Comparison of ENCODE assay signal across 10 mouse cellular contexts in genomic region chr9:62837611-62838010, GRCm38 (mm10). TPM values are rescaled to one million over a fixed set of nuclear protein-coding genes. Genes with fewer than 3 reads are reported as not detected.
DNase-seq lines count a peak whose midpoint lies in the region; ATAC-seq and TF ChIP-seq lines count a peak whose summit lies in the region.
"Had no signal": no experiment of that assay in that cellular context is flagged by ENCODE, and none has a peak within 500 bp of the region (broad histone marks: within the 10 kb centered on the region; RNA-seq: fewer than 3 reads in every experiment).

No protein-coding gene starts in this region.

- DNase-seq in heart, postnatal 4 days = no peak
- DNase-seq in lung, postnatal 0 days (ENCODE audit: low spot score) = no peak
- DNase-seq in lung, postnatal 14 days = no peak
- no peak for DNase-seq in adrenal gland, postnatal 4 days (ENCODE audit: low spot score in 2 of 2)

- H3K4me2 ChIP-seq in heart, embryonic 13.5 days = peak overlapping the region; percentile 94
- H3K4me2 ChIP-seq in lung, postnatal 0 days (replicated peaks; ENCODE audit: low read depth, low read length) = no peak overlapping the region
- H3K4me2 ChIP-seq in limb, embryonic 12.5 days = peak overlapping the region; percentile 65; the same call in 1 of the 2 replicates
- peak overlapping the region; percentile 70 for H3K4me2 ChIP-seq in stomach, embryonic 16.5 days (ENCODE audit: low read depth, low read length)

- no peaks in the 10 kb centered on the region for H3K36me3 ChIP-seq in heart, embryonic 13.5 days
- H3K36me3 ChIP-seq in lung, postnatal 0 days (ENCODE audit: insufficient read depth, low read length) = no peaks in the 10 kb centered on the region
- H3K36me3 ChIP-seq in limb, embryonic 12.5 days = no peaks in the 10 kb centered on the region
- H3K36me3 ChIP-seq in stomach, embryonic 16.5 days (ENCODE audit: control insufficient read depth, insufficient read depth, low read length) = no peaks in the 10 kb centered on the region
- H3K36me3 ChIP-seq: neural tube, embryonic 12.5 days had no signal

- TF ChIP-seq EP300 in lung, postnatal 0 days (IDR thresholded peaks at IDR 0.05) = no peak

- H3K27me3 ChIP-seq in heart, embryonic 13.5 days (replicated peaks) = no peaks in the 10 kb centered on the region
- H3K27me3 ChIP-seq in lung, postnatal 0 days (replicated peaks; ENCODE audit: insufficient read depth, low read length) = no peaks in the 10 kb centered on the region
- H3K27me3 ChIP-seq in limb, embryonic 12.5 days = no peaks in the 10 kb centered on the region
- H3K27me3 ChIP-seq in stomach, embryonic 16.5 days (ENCODE audit: control insufficient read depth, insufficient read depth, low read length) = no peaks in the 10 kb centered on the region
- H3K27me3 ChIP-seq: neural tube, embryonic 12.5 days had no signal

- H3K4me3 ChIP-seq in heart, embryonic 13.5 days = peak overlapping the region; percentile 84
- no peak overlapping the region for H3K4me3 ChIP-seq in lung, postnatal 0 days (ENCODE audit: low read depth, low read length)
- H3K4me3 ChIP-seq in limb, embryonic 12.5 days (replicated peaks) = no peak overlapping the region
- no peak overlapping the region for H3K4me3 ChIP-seq in stomach, embryonic 16.5 days (replicated peaks; ENCODE audit: low read length)

- peak overlapping the region; percentile 75 for H3K27ac ChIP-seq in heart, embryonic 13.5 days (replicated peaks)
- peak overlapping the region; percentile 40; the same call in 1 of the 2 replicates for H3K27ac ChIP-seq in lung, postnatal 0 days (ENCODE audit: low read length)
- H3K27ac ChIP-seq in limb, embryonic 12.5 days = peak overlapping the region; percentile 92
- peak overlapping the region; percentile 75 for H3K27ac ChIP-seq in stomach, embryonic 16.5 days (ENCODE audit: low read length)
- H3K27ac ChIP-seq: neural tube, embryonic 12.5 days had no signal

- 45% methylated on average over 3 of the region's 3 CpGs for WGBS in heart, embryonic 13.5 days
- WGBS in lung, postnatal 0 days = 39% methylated on average over 3 of the region's 3 CpGs
- WGBS in limb, embryonic 12.5 days = 29% methylated on average over 3 of the region's 3 CpGs
- 44% methylated on average over 3 of the region's 3 CpGs for WGBS in stomach, embryonic 16.5 days

- peak overlapping the region; percentile 97 for H3K9ac ChIP-seq in heart, embryonic 13.5 days
- H3K9ac ChIP-seq in lung, postnatal 0 days (replicated peaks; ENCODE audit: low read depth) = no peak overlapping the region
- H3K9ac ChIP-seq in limb, embryonic 12.5 days (replicated peaks) = no peak overlapping the region
- no peak overlapping the region for H3K9ac ChIP-seq in stomach, embryonic 16.5 days (ENCODE audit: low read length)
- H3K9ac ChIP-seq: neural tube, embryonic 12.5 days had no signal

- no peak for ATAC-seq in heart, embryonic 13.5 days (ENCODE audit: extremely low read depth, insufficient number of reproducible peaks, low FRiP score, low TSS enrichment)
- ATAC-seq in lung, postnatal 0 days = no peak; the same call in 1 of the 2 replicates
- ATAC-seq in limb, embryonic 12.5 days (ENCODE audit: insufficient number of reproducible peaks, insufficient read depth, low FRiP score, low TSS enrichment, low read depth) = no peak
- ATAC-seq in stomach, embryonic 16.5 days (ENCODE audit: insufficient read depth, low FRiP score) = no peak
- no peak for ATAC-seq in activated CD4-positive, CD25-positive, alpha-beta regulatory T cell, adult 4 months

- no peaks in the 10 kb centered on the region for H3K9me3 ChIP-seq in heart, embryonic 13.5 days
- no peaks in the 10 kb centered on the region for H3K9me3 ChIP-seq in lung, postnatal 0 days (ENCODE audit: low read length)
- H3K9me3 ChIP-seq in limb, embryonic 12.5 days = no peaks in the 10 kb centered on the region
- no peaks in the 10 kb centered on the region for H3K9me3 ChIP-seq in stomach, embryonic 16.5 days (replicated peaks; ENCODE audit: control insufficient read depth, low read length)
- H3K9me3 ChIP-seq: neural tube, embryonic 12.5 days had no signal

- no peak for TF ChIP-seq CTCF in lung, postnatal 0 days (IDR thresholded peaks at IDR 0.05)

- H3K4me1 ChIP-seq in heart, embryonic 13.5 days = peaks cover 21% of the 10 kb centered on the region
- peaks cover 8% of the 10 kb centered on the region; the same call in 1 of the 2 replicates for H3K4me1 ChIP-seq in lung, postnatal 0 days (ENCODE audit: insufficient read depth, low read depth, low read length)
- peaks cover 23% of the 10 kb centered on the region for H3K4me1 ChIP-seq in limb, embryonic 12.5 days (replicated peaks)
- H3K4me1 ChIP-seq in stomach, embryonic 16.5 days (ENCODE audit: control insufficient read depth, insufficient read depth, low read length) = peaks cover 20% of the 10 kb centered on the region

RNA-seq across cellular contexts. Expression of gene Cln6, which starts 1.0 kb away (rescaled TPM):
- 18.8 and 19.5 TPM in 2 replicates for polyA plus RNA-seq in heart, embryonic 13.5 days (2015; fragmentation: Nextera tagmentation; extraction: Ambion mirVana)
- total RNA-seq in heart, postnatal 4 days (2021) = 10 to 100 TPM; 25.1 to 31.4 TPM
- polyA plus RNA-seq in lung, postnatal 0 days (2015; fragmentation: Nextera tagmentation; extraction: Ambion mirVana) = 19.1 and 20.3 TPM in 2 replicates
- polyA plus RNA-seq in limb, embryonic 12.5 days (2016; fragmentation: Nextera tagmentation; extraction: Ambion mirVana) = 13.4 and 14.2 TPM in 2 replicates
- 20.0 and 22.7 TPM in 2 replicates for polyA plus RNA-seq in stomach, embryonic 16.5 days (2015; fragmentation: Nextera tagmentation; extraction: Ambion mirVana)
- 10 to 100 TPM in 1 of 2 experiments, 1 to 10 TPM in 1; 7.8 to 10.3 TPM for polyA plus RNA-seq in activated CD4-positive, CD25-positive, alpha-beta regulatory T cell, adult 4 months (2017; shearing (Covaris generic))
- total RNA-seq in adrenal gland, postnatal 4 days (2021) = 10 to 100 TPM; 37.5 to 38.1 TPM

RNA-seq across cellular contexts. Expression of gene Calml4, which starts 20.3 kb away (rescaled TPM):
- 1.7 and 2.4 TPM in 2 replicates for polyA plus RNA-seq in heart, embryonic 13.5 days (2015; fragmentation: Nextera tagmentation; extraction: Ambion mirVana)
- 1 to 10 TPM; 2.4 to 2.6 TPM for total RNA-seq in heart, postnatal 4 days (2021)
- 19.7 and 20.6 TPM in 2 replicates for polyA plus RNA-seq in lung, postnatal 0 days (2015; fragmentation: Nextera tagmentation; extraction: Ambion mirVana)
- 3.8 and 4.1 TPM in 2 replicates for polyA plus RNA-seq in limb, embryonic 12.5 days (2016; fragmentation: Nextera tagmentation; extraction: Ambion mirVana)
- 44.3 and 47.7 TPM in 2 replicates for polyA plus RNA-seq in stomach, embryonic 16.5 days (2015; fragmentation: Nextera tagmentation; extraction: Ambion mirVana)
- not detected for polyA plus RNA-seq in activated CD4-positive, CD25-positive, alpha-beta regulatory T cell, adult 4 months (2017; shearing (Covaris generic))
- 10 to 100 TPM; 23.4 to 47.3 TPM for total RNA-seq in adrenal gland, postnatal 4 days (2021)
- total RNA-seq: left cerebral cortex, adult 18-20 months had no signal

RNA-seq across cellular contexts. Expression of gene Fem1b, which starts 25.9 kb away (rescaled TPM):
- 12.2 and 12.7 TPM in 2 replicates for polyA plus RNA-seq in heart, embryonic 13.5 days (2015; fragmentation: Nextera tagmentation; extraction: Ambion mirVana)
- 10 to 100 TPM; 40.3 to 41.6 TPM for total RNA-seq in heart, postnatal 4 days (2021)
- 9.2 and 10.8 TPM in 2 replicates for polyA plus RNA-seq in lung, postnatal 0 days (2015; fragmentation: Nextera tagmentation; extraction: Ambion mirVana)
- 30.4 and 31.6 TPM in 2 replicates for polyA plus RNA-seq in limb, embryonic 12.5 days (2016; fragmentation: Nextera tagmentation; extraction: Ambion mirVana)
- 15.8 and 16.0 TPM in 2 replicates for polyA plus RNA-seq in stomach, embryonic 16.5 days (2015; fragmentation: Nextera tagmentation; extraction: Ambion mirVana)
- polyA plus RNA-seq in activated CD4-positive, CD25-positive, alpha-beta regulatory T cell, adult 4 months (2017; shearing (Covaris generic)) = 1 to 10 TPM; 3.6 TPM
- 10 to 100 TPM; 44.0 to 50.4 TPM for total RNA-seq in adrenal gland, postnatal 4 days (2021)

Comparison
In these comparisons a context has a peak if more than half of its experiments do, and no peak if none do; other contexts are left out.
1. H3K27ac ChIP-seq: peak in every context shown above with its lines; median percentile 92 in limb, embryonic 12.5 days; 75 in heart, embryonic 13.5 days; 75 in stomach, embryonic 16.5 days; 40 in lung, postnatal 0 days.